Mouse (Mus musculus) E14TG2a.4 (cell line): ENCODE measurements around the gene Lpp.

ENCODE experiments used
- H3K27me3 ChIP-seq: 2 replicates; pipeline ENCODE4 v1.6.1; 2014; ENCODE audit warnings: low read length, control low read depth; ENCODE audit not compliant: insufficient read depth
- H3K36me3 ChIP-seq: 2 replicates; pipeline ENCODE4 v1.6.1; 2014; ENCODE audit warnings: low read length, control low read depth; ENCODE audit not compliant: insufficient read depth
- H3K4me1 ChIP-seq: replicated peaks from 2 replicates; pipeline ENCODE4 v1.6.1; 2014; ENCODE audit warnings: low read depth, low read length, control low read depth
- H3K4me3 ChIP-seq: replicated peaks from 2 replicates; pipeline ENCODE4 v1.5.1; 2014; ENCODE audit warnings: mild to moderate bottlenecking, low read length
- H3K9me3 ChIP-seq: 2 replicates; pipeline ENCODE4 v1.6.1; 2014; ENCODE audit warnings: low read length, control low read depth
- CTCF ChIP-seq: conservative IDR thresholded peaks from 2 replicates; pipeline ENCODE4 v1.5.1; 2014; ENCODE audit warnings: low read length
- NANOG ChIP-seq: IDR thresholded peaks from 2 replicates; pipeline ENCODE4 v1.6.1; 2014; ENCODE audit warnings: borderline replicate concordance, low read length, mixed read lengths
- POU5F1 ChIP-seq: IDR thresholded peaks from 2 replicates; pipeline ENCODE4 v1.6.1; 2014; ENCODE audit warnings: low read length, borderline replicate concordance

Gene Lpp

GRCm38 (mm10) chr16:24777053-24777452 is 383.7 kb downstream of the Lpp start:
- Histone ChIP-seq H3K36me3 (no peaks in the 10 kb centered on the region), H3K9me3 (no peaks in the 10 kb centered on the region), H3K4me1 (no peaks in the 10 kb centered on the region), H3K4me3 (no peak overlapping the region), H3K27me3 (no peaks in the 10 kb centered on the region)
- TF ChIP-seq NANOG (no peak), POU5F1 (no peak), CTCF (no peak)

GRCm38 (mm10) chr16:24778432-24779274 is 385.3 kb downstream of the Lpp start:
- peaks cover 6% of the 10 kb centered on the region; the same call in 1 of the 2 replicates for H3K4me1 ChIP-seq
- H3K27me3 ChIP-seq: no peaks in the 10 kb centered on the region
- H3K36me3 ChIP-seq: no peaks in the 10 kb centered on the region
- no peaks in the 10 kb centered on the region for H3K9me3 ChIP-seq
- TF ChIP-seq NANOG (no peak), CTCF (no peak), POU5F1 (no peak)
- no peak overlapping the region for H3K4me3 ChIP-seq

- TF ChIP-seq POU5F1 (no peak), NANOG (no peak), CTCF (no peak)
- H3K4me3 ChIP-seq: no peak overlapping the region
- H3K27me3 ChIP-seq: no peaks in the 10 kb centered on the region
- peaks cover 6% of the 10 kb centered on the region; the same call in 1 of the 2 replicates for H3K4me1 ChIP-seq
- no peaks in the 10 kb centered on the region for H3K9me3 ChIP-seq
- no peaks in the 10 kb centered on the region for H3K36me3 ChIP-seq
Measured at GRCm38 (mm10) chr16:24780545-24780944, 387.2 kb downstream of the Lpp start.

- TF ChIP-seq NANOG: no peak
- no peak for TF ChIP-seq CTCF
- no peak for TF ChIP-seq POU5F1
- H3K9me3 ChIP-seq: no peaks in the 10 kb centered on the region
- no peaks in the 10 kb centered on the region for H3K36me3 ChIP-seq
- peaks cover 6% of the 10 kb centered on the region; the same call in 1 of the 2 replicates for H3K4me1 ChIP-seq
- no peaks in the 10 kb centered on the region for H3K27me3 ChIP-seq
- H3K4me3 ChIP-seq: no peak overlapping the region
Measured at GRCm38 (mm10) chr16:24781922-24782321, 388.6 kb downstream of the Lpp start.

- TF ChIP-seq NANOG (no peak), CTCF (no peak), POU5F1 (no peak)
- Histone ChIP-seq H3K4me3 (no peak overlapping the region), H3K4me1 (peaks cover 6% of the 10 kb centered on the region; the same call in 1 of the 2 replicates), H3K9me3 (no peaks in the 10 kb centered on the region), H3K36me3 (no peaks in the 10 kb centered on the region), H3K27me3 (no peaks in the 10 kb centered on the region)
Measured at GRCm38 (mm10) chr16:24785651-24786050, 392.3 kb downstream of the Lpp start.

GRCm38 (mm10) chr16:24788973-24789372 is 395.7 kb downstream of the Lpp start:
- TF ChIP-seq POU5F1 (no peak), CTCF (no peak), NANOG (no peak)
- Histone ChIP-seq H3K9me3 (no peaks in the 10 kb centered on the region), H3K27me3 (no peaks in the 10 kb centered on the region), H3K4me1 (no peaks in the 10 kb centered on the region), H3K36me3 (no peaks in the 10 kb centered on the region), H3K4me3 (no peak overlapping the region)

- no peaks in the 10 kb centered on the region for H3K9me3 ChIP-seq
- H3K4me3 ChIP-seq: no peak overlapping the region
- no peaks in the 10 kb centered on the region for H3K36me3 ChIP-seq
- H3K27me3 ChIP-seq: no peaks in the 10 kb centered on the region
- TF ChIP-seq POU5F1: no peak
- no peak for TF ChIP-seq NANOG
- TF ChIP-seq CTCF: no peak
- no peaks in the 10 kb centered on the region for H3K4me1 ChIP-seq
Measured at GRCm38 (mm10) chr16:24791387-24791786, 398.1 kb downstream of the Lpp start.

- H3K36me3 ChIP-seq: no peaks in the 10 kb centered on the region
- no peak for TF ChIP-seq POU5F1
- TF ChIP-seq NANOG: no peak
- TF ChIP-seq CTCF: no peak
- H3K4me3 ChIP-seq: no peak overlapping the region
- H3K27me3 ChIP-seq: no peaks in the 10 kb centered on the region
- no peaks in the 10 kb centered on the region for H3K9me3 ChIP-seq
- H3K4me1 ChIP-seq: no peaks in the 10 kb centered on the region
Measured at GRCm38 (mm10) chr16:24791984-24792383, 398.7 kb downstream of the Lpp start.
